Mouse (Mus musculus) midbrain, embryonic 11.5 days (tissue): ENCODE measurements at regions not wholly inside any gene's neighbourhood (a gene's known extent, or its start where the extent isn't known, plus 50 kb on each side); places are given as distances from the start of the nearest gene placed in this dataset.

Source experiments
- ATAC-seq: fragments of 200-750 bp; cut with Nextera tagmentation; 2 replicates; pipeline ENCODE4 v1.8.0; 2017; ENCODE audit warnings: moderate TSS enrichment, moderate library complexity; ENCODE audit not compliant: low FRiP score
- DNase-seq: peaks from one replicate; pipeline ENCODE4 v3.0.0; 2015; ENCODE audit warnings: low spot score; ENCODE audit errors: missing footprints
- H3K27ac ChIP-seq: fragments of 300-500 bp; sonication (generic); 2 replicates; pipeline ENCODE4 v1.5.1; 2014; ENCODE audit warnings: low read depth, low read length
- H3K27me3 ChIP-seq: fragments of 300-500 bp; sonication (generic); 2 replicates; pipeline ENCODE4 v1.6.1; 2014; ENCODE audit warnings: mild to moderate bottlenecking, low read length, moderate library complexity, mixed read lengths; ENCODE audit not compliant: control insufficient read depth, insufficient read depth
- H3K36me3 ChIP-seq: fragments of 300-500 bp; sonication (generic); 2 replicates; pipeline ENCODE4 v1.6.1; 2014; ENCODE audit warnings: mild to moderate bottlenecking, low read length, moderate library complexity, mixed read lengths; ENCODE audit not compliant: control insufficient read depth, insufficient read depth
- H3K4me1 ChIP-seq: fragments of 300-500 bp; sonication (generic); 2 replicates; pipeline ENCODE4 v1.6.1; 2014; ENCODE audit warnings: low read length; ENCODE audit not compliant: control insufficient read depth, insufficient read depth
- H3K4me2 ChIP-seq: fragments of 300-500 bp; sonication (generic); 2 replicates; pipeline ENCODE4 v1.6.1; 2014; ENCODE audit warnings: mild to moderate bottlenecking, moderate library complexity
- H3K4me3 ChIP-seq: fragments of 300-500 bp; sonication (generic); 2 replicates; pipeline ENCODE4 v1.5.1; 2014; ENCODE audit warnings: low read depth, low read length
- H3K9ac ChIP-seq: fragments of 300-500 bp; sonication (generic); 2 replicates; pipeline ENCODE4 v1.6.1; 2014; ENCODE audit warnings: low read length
- H3K9me3 ChIP-seq: fragments of 300-500 bp; sonication (generic); 2 replicates; pipeline ENCODE4 v1.6.1; 2016; ENCODE audit warnings: low read length; ENCODE audit not compliant: control insufficient read depth
- WGBS: fragments of 180-500 bp; shearing (Covaris S2); extraction: QIAGEN DNeasy Blood & Tissue Kit; methylation state at CpG from one replicate; pipeline ENCODE4 v1.1.7; 2014; 5-methylcytosine and 5-hydroxymethylcytosine counted together

DNA sequence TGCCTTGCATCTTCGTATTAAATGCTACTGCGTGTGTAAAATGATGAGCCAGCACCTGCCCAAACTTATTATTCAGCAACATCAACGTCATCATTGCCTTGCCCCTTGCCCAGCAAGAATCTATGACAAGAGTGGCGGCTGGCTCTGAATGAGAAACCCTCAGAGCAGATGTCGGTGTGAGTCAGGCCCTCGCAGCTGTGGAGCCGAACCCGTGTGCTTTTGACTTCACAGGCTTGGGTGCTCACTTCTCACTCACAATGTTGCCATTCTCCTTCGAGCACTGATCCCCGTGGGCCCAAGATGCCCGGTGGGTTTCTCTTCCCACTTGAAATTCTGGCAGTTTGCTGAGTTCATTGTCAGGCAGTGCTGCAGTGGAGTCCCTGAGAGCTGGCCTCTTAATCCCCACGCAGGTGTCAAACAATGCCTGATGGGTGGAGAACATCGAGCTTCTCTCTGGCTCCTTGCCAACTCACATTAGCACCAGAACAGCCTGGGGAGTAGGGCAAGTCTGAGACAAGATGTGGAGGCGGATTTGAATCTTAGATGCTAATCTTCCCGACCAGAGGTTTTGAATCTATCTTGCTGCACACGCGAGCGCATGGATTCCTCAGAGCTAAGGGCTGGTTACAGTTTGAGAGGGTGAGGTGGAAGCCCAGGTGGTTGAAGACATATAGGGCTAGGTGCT lies 202.0 kb downstream of the Nuak1 start:
- Histone ChIP-seq H3K9me3 (peaks cover 14% of the 10 kb centered on the region), H3K4me3 (no peak overlapping the region), H3K4me1 (0 out of 2 replicates have a peak, but pooled peaks cover 3% of the 10 kb centered on the region), H3K27ac (no peak overlapping the region), H3K4me2 (no peak overlapping the region), H3K9ac (no peak overlapping the region), H3K27me3 (no peaks in the 10 kb centered on the region), H3K36me3 (no peaks in the 10 kb centered on the region)
- DNase-seq (peak; percentile 83), ATAC-seq (no peak)
- WGBS = 63% methylated on average over 18 of the region's 18 CpGs

- H3K9me3 ChIP-seq = peaks cover 14% of the 10 kb centered on the region
- no peak overlapping the region for H3K4me2 ChIP-seq
- no peak overlapping the region for H3K4me3 ChIP-seq
- no peak for ATAC-seq
- 89% methylated on average over 5 of the region's 5 CpGs for WGBS
- H3K36me3 ChIP-seq = no peaks in the 10 kb centered on the region
- no peak overlapping the region for H3K9ac ChIP-seq
- no peaks in the 10 kb centered on the region for H3K27me3 ChIP-seq
- DNase-seq = no peak
- 0 out of 2 replicates have a peak, but pooled peaks cover 3% of the 10 kb centered on the region for H3K4me1 ChIP-seq
- no peak overlapping the region for H3K27ac ChIP-seq
Measured at GRCm38 (mm10) chr10:84243283-84243682, 197.1 kb downstream of the Nuak1 start.

- H3K9me3 ChIP-seq = no peaks in the 10 kb centered on the region
- DNase-seq (no peak), ATAC-seq (no peak)
- H3K36me3 ChIP-seq = no peaks in the 10 kb centered on the region
- H3K27me3 ChIP-seq = no peaks in the 10 kb centered on the region
- no peak overlapping the region for H3K27ac ChIP-seq
- no peak overlapping the region for H3K9ac ChIP-seq
- no peak overlapping the region for H3K4me3 ChIP-seq
- WGBS = 92% methylated on average over 3 of the region's 3 CpGs
- H3K4me2 ChIP-seq = no peak overlapping the region
- no peaks in the 10 kb centered on the region for H3K4me1 ChIP-seq
Measured at GRCm38 (mm10) chr10:84249346-84249745, 191.1 kb downstream of the Nuak1 start.

DNA sequence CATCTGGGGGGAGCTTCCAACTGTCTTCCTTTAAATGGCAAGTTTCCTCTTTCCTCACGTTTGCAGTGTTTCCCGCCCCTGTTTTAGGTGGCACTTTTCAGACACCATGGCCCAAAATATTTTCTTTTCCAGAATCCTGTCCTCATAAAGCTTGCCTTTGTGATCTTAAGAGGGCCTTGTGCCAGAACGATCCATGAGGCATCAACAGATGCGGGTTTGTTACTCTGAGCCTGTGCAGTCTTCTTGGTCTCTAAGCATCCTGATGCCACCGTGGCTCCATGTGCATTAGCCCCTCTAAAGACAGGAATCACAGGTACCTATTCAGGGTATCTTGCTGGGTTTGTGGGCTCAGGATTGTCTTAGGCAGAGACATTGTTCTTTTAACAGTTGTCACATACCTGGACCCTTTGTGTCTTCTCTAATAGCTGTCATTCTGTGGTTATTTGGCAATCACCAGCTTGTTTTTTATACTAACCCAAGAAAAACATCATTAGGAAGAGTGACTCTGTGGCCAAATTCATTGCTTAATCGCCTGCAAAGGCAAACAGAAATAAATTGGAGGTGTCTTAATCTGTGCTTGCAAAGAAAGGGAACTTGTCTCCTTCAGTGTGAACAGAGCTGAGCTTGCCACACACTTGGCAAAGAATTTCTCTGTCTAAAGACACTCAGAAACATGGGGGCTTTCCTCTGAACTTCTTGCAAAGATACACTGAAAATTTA lies 179.3 kb downstream of the Nuak1 start:
- H3K27me3 ChIP-seq = no peaks in the 10 kb centered on the region
- H3K36me3 ChIP-seq = no peaks in the 10 kb centered on the region
- H3K4me1 ChIP-seq = no peaks in the 10 kb centered on the region
- no peak overlapping the region for H3K4me2 ChIP-seq
- H3K4me3 ChIP-seq = no peak overlapping the region
- no peak overlapping the region for H3K27ac ChIP-seq
- DNase-seq (no peak), ATAC-seq (no peak)
- no peak overlapping the region for H3K9ac ChIP-seq
- H3K9me3 ChIP-seq = no peaks in the 10 kb centered on the region
- WGBS = 76% methylated on average over 6 of the region's 6 CpGs

DNA sequence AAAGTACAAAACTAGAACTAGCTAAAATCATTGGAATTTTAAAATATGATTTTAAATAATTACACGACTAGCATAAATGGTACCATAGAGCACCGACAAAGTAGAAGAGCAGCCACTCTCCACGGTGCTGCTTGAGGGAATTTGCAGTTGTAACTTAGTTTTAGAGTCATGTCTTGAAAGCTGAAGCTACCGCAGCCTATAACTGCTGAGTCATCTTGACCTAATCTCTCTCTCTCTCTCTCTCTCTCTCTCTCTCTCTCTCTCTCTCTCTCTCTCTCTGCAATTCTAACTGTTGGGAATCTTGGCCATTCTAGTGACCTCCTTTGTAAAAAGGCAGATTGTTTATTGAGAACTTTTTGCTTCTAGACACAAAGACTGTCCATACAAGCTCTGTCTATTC lies 177.5 kb downstream of the Nuak1 start:
- WGBS = 88% methylated on average over 4 of the region's 4 CpGs
- H3K36me3 ChIP-seq = no peaks in the 10 kb centered on the region
- no peak overlapping the region for H3K4me3 ChIP-seq
- no peak overlapping the region for H3K4me2 ChIP-seq
- H3K4me1 ChIP-seq = no peaks in the 10 kb centered on the region
- no peak for DNase-seq
- H3K9ac ChIP-seq = no peak overlapping the region
- no peaks in the 10 kb centered on the region for H3K9me3 ChIP-seq
- H3K27ac ChIP-seq = no peak overlapping the region
- ATAC-seq = no peak
- H3K27me3 ChIP-seq = no peaks in the 10 kb centered on the region

DNA sequence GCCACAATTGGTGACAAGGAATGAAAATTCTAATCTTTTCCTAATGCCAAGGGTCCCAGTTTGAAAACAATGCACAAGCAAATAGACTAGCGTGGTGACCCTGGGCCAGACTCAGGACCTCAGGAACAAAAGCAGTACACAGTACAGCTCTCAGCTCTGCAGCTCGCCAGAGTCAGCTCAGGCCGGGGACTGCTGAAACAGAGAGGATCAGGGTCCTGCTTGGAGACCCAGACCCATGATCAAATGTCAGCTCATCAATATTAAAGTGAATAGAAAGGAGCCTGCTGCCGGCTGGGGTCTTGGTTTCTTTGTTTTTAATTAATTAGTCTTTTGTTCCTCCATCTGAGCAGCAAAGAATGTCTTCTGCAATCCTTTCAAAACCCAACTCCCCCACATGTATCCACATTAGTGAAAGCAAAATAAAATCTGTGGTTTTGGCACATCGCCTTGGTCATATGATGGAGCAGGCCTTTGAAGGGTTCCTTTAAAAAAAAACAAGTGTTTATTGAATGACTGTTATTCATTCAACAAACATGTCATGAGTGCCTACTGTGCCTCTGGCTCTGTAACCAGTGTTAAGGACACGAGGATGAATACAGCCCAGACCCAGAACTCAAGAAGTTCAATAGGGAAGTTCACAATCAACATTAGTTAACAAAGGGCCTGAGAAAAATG lies 154.4 kb downstream of the Nuak1 start:
- DNase-seq (no peak), ATAC-seq (no peak)
- Histone ChIP-seq H3K4me1 (no peaks in the 10 kb centered on the region), H3K9ac (0 out of 2 replicates have a peak overlapping the region, but pooled peaks have one; percentile 24), H3K4me2 (no peak overlapping the region), H3K27ac (no peak overlapping the region), H3K4me3 (no peak overlapping the region), H3K27me3 (no peaks in the 10 kb centered on the region), H3K9me3 (no peaks in the 10 kb centered on the region), H3K36me3 (no peaks in the 10 kb centered on the region)
- WGBS = 48% methylated on average over 6 of the region's 6 CpGs

DNA sequence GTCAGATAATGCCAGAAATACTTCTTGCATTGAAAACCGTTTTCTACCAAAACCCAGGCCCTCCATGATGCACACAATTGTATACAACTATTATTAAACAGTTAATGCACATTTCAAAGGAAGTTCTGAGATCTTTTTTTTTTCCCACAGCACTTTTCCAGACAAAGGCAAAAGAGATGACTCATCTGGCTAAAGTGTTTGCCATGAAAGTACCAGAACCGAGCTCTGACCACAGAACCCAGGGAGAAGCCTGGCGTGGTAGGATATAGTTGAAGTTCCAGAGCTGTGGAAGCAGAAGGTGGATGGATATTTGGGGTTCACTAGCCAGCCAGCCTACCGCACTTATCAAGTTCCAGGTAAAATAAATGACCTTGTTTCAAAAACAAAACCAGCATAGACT lies 146.0 kb downstream of the Nuak1 start:
- ATAC-seq (no peak), DNase-seq (no peak)
- Histone ChIP-seq H3K4me3 (no peak overlapping the region), H3K4me2 (no peak overlapping the region), H3K9me3 (no peaks in the 10 kb centered on the region), H3K27me3 (no peaks in the 10 kb centered on the region), H3K9ac (no peak overlapping the region), H3K36me3 (no peaks in the 10 kb centered on the region), H3K4me1 (0 out of 2 replicates have a peak, but pooled peaks cover 3% of the 10 kb centered on the region), H3K27ac (no peak overlapping the region)
- 94% methylated on average over 4 of the region's 4 CpGs for WGBS

DNA sequence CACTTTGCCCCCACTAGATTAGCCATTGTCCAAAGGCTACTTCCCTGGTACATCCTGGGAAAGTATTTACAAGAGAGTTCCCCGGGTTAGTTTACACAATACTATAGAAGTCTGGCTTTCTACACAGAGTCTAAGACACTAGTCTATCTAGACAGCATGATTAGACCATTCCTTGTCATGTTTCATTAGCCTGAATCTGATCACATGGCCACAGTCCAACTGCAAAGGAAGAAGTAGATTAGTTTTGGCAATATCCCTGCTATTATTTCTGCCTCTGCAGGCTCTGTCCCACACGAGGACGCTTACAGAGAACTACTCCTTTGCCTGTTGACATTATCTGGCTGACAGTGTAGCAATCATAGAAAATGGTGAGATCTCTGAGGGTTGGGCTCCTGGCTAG lies 144.2 kb downstream of the Nuak1 start:
- no peaks in the 10 kb centered on the region for H3K27me3 ChIP-seq
- H3K4me2 ChIP-seq = no peak overlapping the region
- H3K9ac ChIP-seq = no peak overlapping the region
- 0 out of 2 replicates have a peak, but pooled peaks cover 3% of the 10 kb centered on the region for H3K4me1 ChIP-seq
- H3K27ac ChIP-seq = no peak overlapping the region
- no peaks in the 10 kb centered on the region for H3K36me3 ChIP-seq
- no peak overlapping the region for H3K4me3 ChIP-seq
- no peaks in the 10 kb centered on the region for H3K9me3 ChIP-seq
- WGBS = 83% methylated on average over 3 of the region's 3 CpGs
- ATAC-seq (no peak), DNase-seq (peak; percentile 78)

GRCm38 (mm10) chr10:84301561-84301960 lies 138.8 kb downstream of the Nuak1 start:
- H3K4me3 ChIP-seq = no peak overlapping the region
- H3K9me3 ChIP-seq = no peaks in the 10 kb centered on the region
- ATAC-seq (no peak), DNase-seq (no peak)
- WGBS = 73% methylated on average over 2 of the region's 2 CpGs
- H3K4me1 ChIP-seq = no peaks in the 10 kb centered on the region
- H3K4me2 ChIP-seq = no peak overlapping the region
- no peaks in the 10 kb centered on the region for H3K27me3 ChIP-seq
- H3K9ac ChIP-seq = no peak overlapping the region
- H3K36me3 ChIP-seq = no peaks in the 10 kb centered on the region
- no peak overlapping the region for H3K27ac ChIP-seq
